Mouse (Mus musculus) thymus, adult 2 months (tissue): ENCODE data around the gene Atmin. TPM values are rescaled to one million over a fixed set of nuclear protein-coding genes. Genes with fewer than 3 reads are reported as not detected.

Experiments
- DNase-seq: peaks from one replicate; pipeline ENCODE4 v3.0.0; 2021
- H3K27ac ChIP-seq: fragments of 200-500 bp; 2 replicates; pipeline ENCODE4 v1.5.1; 2012; ENCODE audit warnings: low read length, control low read depth; ENCODE audit not compliant: control insufficient read depth, insufficient read depth
- H3K27me3 ChIP-seq: fragments of 200-500 bp; 2 replicates; pipeline ENCODE4 v1.6.1; 2012; ENCODE audit warnings: mild to moderate bottlenecking, low read length, moderate library complexity, mixed read lengths; ENCODE audit not compliant: control insufficient read depth, insufficient read depth
- H3K36me3 ChIP-seq: fragments of 200-500 bp; 2 replicates; pipeline ENCODE4 v1.6.1; 2012; ENCODE audit warnings: mild to moderate bottlenecking, low read length, moderate library complexity; ENCODE audit not compliant: control insufficient read depth, insufficient read depth
- H3K4me1 ChIP-seq: fragments of 200-500 bp; replicated peaks from 2 replicates; pipeline ENCODE4 v1.6.1; 2012; ENCODE audit warnings: low read length; ENCODE audit not compliant: control insufficient read depth, insufficient read depth
- H3K4me3 ChIP-seq: fragments of 200-500 bp; 2 replicates; pipeline ENCODE4 v1.5.1; 2012; ENCODE audit warnings: mild to moderate bottlenecking, low read length, control low read depth, moderate library complexity; ENCODE audit not compliant: control insufficient read depth, insufficient read depth
- CTCF ChIP-seq: fragments of 200-500 bp; IDR thresholded peaks from 2 replicates; pipeline ENCODE4 v1.5.1; 2012; ENCODE audit warnings: mild to moderate bottlenecking, control low read depth, low read length, moderate library complexity, borderline replicate concordance; ENCODE audit not compliant: control insufficient read depth, poor library complexity, insufficient read depth; ENCODE audit errors: extremely low read depth
- POLR2A ChIP-seq: fragments of 200-500 bp; IDR thresholded peaks from 2 replicates; pipeline ENCODE4 v1.6.1; 2012; ENCODE audit warnings: mild to moderate bottlenecking, low read length, control low read depth, moderate library complexity; ENCODE audit not compliant: control insufficient read depth, poor library complexity, insufficient read depth; ENCODE audit errors: extremely low read depth
- WGBS: fragments of 180-500 bp; shearing (Covaris S2); methylation state at CpG from one replicate; pipeline ENCODE4 v1.1.7; 2018; 5-methylcytosine and 5-hydroxymethylcytosine counted together
- polyA plus RNA-seq: library from polyadenylated mRNA; depleted of rRNA; stranded (reverse); fragments of >200 nt; gene quantifications from 2 replicates; pipeline ENCODE4 v1.2.3, GENCODE M21; 2012

Gene Atmin
- polyA plus RNA-seq, 1 experiment: 20.8 TPM

DNA sequence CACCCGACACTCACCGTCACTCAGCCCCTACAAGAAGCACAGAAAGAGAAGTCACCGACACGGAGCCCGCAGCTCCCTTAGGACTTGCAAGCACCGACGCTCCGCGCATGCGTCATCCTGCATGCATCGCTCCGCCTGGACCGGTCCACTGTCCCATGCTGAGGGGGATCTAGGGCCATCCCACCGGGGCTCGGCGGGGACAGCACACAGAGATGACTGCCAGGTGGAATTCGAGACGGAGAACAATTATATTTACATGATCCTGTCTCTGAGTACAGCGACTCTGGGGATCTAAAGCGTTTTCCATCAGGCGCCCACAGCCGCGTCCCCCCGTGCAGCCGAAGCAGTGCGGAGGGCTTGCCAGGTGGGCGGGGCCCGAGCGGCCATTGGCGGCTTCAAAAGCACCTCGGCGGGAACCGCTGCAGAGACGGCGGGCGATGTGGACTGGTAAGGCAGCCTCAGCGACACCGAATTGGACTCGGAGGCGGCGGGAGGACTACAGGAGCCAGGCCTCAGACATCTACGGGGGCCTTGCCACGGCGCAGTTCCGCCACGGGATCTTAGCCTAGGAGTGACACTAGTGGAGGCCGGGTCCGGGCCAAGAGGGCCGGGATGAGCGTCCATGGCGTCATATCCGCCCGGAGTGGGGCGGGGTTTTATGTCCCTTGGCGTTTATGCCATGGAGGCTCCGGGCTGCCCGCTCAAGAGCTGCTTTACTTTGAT is 21.7 kb upstream of the Atmin start, which contains the start of the genes Cmc2 and Cenpn:
Cmc2 (minus strand) TSS at position 119 of the 723 bp plus-strand sequence.
Cenpn (plus strand) TSS at position 394 of the 723 bp plus-strand sequence.
- Histone ChIP-seq H3K36me3 (peaks cover under 1% of the 10 kb centered on the region; the same call in 1 of the 2 replicates), H3K4me3 (peak within 1 kb of the TSS; percentile 77), H3K27ac (peak within 1 kb of the TSS; percentile 42), H3K4me1 (peaks cover 18% of the 10 kb centered on the region), H3K27me3 (no peaks in the 10 kb centered on the region)
- WGBS: under 1% methylated on average over 57 of the region's 57 CpGs
- peak; percentile 89 for DNase-seq
- 0 out of 2 replicates have a peak, but pooled peaks have one; percentile 6 for TF ChIP-seq CTCF
- TF ChIP-seq POLR2A: peak; percentile 75; the same call in 1 of the 2 replicates

DNA sequence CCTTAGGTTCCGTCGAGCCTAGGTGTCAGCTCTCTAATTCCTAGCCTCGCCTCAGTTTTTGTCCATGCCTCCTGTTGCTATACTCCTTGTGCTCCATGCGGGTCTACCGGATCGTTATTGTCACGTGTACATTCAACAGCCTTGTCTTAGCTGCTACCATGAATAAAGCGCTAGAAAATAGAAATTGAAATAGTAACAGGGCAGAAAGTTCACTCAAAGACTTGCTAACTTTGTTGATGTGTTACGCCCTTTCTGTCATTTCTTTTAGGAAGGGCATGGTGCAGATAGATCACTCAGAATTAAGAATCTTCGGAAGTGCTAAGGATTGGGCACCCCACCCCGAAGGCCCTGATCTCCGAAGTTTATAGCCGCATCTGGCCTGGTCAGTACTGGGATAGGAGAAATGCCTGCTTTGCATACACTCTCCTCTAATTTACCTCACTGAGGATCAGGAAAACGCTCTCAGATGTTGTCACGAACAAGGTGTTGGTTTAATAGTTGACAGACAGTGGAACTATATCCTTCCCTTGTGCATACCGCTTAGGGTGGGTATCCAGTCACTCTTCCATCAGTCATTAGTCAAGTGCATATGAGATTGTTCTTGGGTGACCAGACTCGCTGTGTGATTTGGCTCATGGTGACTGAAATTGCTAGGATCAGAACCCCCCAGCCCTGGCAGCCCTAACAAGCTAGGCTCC is 21.0 kb upstream of the Atmin start:
- TF ChIP-seq POLR2A: no peak
- no peak for TF ChIP-seq CTCF
- whole genome bisulfite sequencing: 35% methylated on average over 17 of the region's 17 CpGs
- Histone ChIP-seq H3K27ac (no peak overlapping the region), H3K36me3 (peaks cover 8% of the 10 kb centered on the region; the same call in 1 of the 2 replicates), H3K4me1 (peaks cover 18% of the 10 kb centered on the region), H3K4me3 (peak overlapping the region; percentile 77), H3K27me3 (no peaks in the 10 kb centered on the region)
- no peak for DNase-seq

DNA sequence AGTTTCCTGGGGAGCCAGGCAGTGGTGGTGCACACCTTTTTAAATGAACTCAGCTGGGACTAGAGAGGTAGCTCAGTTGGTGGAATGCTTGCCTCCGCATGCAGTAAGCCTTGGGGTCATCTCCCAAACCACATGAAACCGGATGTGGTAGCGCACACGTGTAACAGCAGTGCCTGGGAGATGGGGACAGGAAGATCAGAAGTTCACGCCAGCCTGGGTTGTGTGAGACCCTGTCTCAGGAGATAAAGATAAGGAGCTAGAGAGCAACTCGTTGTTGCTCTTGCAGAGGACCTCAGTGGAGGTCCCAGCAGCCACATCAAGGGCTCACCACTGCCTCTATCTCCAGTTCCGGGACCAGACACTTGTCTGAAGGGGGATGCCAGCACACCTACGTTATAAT is 19.7 kb upstream of the Atmin start:
- DNase-seq: peak; percentile 59
- TF ChIP-seq CTCF (no peak), POLR2A (no peak)
- Histone ChIP-seq H3K36me3 (peaks cover 8% of the 10 kb centered on the region; the same call in 1 of the 2 replicates), H3K27ac (peak overlapping the region; percentile 78), H3K4me3 (no peak overlapping the region), H3K4me1 (peaks cover 18% of the 10 kb centered on the region), H3K27me3 (no peaks in the 10 kb centered on the region)
- 12% methylated on average over 8 of the region's 8 CpGs for WGBS

DNA sequence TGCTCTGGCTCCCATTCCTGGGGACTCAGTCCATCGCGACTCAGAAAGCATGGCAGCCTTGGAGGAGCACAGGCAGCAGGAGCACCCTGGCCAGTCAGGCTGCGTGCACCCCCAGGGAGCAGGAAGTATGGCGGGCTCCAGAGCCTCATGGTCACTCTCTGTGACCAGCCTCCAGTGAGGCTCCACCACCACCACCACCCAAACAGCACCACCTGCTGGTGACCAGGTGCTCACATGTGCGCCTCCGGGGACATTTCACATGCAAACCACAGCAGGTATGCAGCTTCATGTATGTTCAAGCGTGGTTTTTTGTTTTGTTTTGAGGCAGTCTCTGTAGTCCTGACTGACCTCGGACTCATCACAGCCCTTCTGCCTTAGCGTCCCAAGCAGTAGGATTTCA is 15.3 kb upstream of the Atmin start:
- H3K27me3 ChIP-seq: no peaks in the 10 kb centered on the region
- H3K27ac ChIP-seq: no peak overlapping the region
- peaks cover 8% of the 10 kb centered on the region; the same call in 1 of the 2 replicates for H3K36me3 ChIP-seq
- no peak overlapping the region for H3K4me3 ChIP-seq
- DNase-seq: peak; percentile 73
- WGBS: 91% methylated on average over 9 of the region's 9 CpGs
- peaks cover 11% of the 10 kb centered on the region for H3K4me1 ChIP-seq
- TF ChIP-seq CTCF (peak; percentile 91), POLR2A (no peak)

DNA sequence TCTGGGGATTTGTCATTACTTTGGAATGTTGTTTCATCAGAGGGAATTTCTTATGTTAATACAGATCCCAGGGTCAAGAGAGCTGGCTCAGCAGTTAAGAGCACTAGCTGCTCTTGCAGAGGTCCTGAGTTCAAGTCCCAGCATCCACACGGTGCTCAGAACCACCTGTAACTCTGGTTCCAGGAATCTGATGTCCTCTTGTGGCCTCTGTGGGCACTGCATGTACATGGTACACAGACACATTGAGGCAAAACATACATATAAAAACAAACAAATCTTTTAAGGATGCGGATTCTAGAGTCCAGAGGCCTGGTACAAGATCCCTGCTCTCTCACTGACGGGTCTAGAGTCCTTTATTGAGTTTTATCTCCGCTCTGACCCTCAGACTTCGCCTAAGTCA is 14.6 kb upstream of the Atmin start:
- Histone ChIP-seq H3K36me3 (peaks cover 14% of the 10 kb centered on the region; the same call in 1 of the 2 replicates), H3K27me3 (no peaks in the 10 kb centered on the region), H3K4me3 (no peak overlapping the region), H3K27ac (no peak overlapping the region), H3K4me1 (peaks cover 6% of the 10 kb centered on the region)
- TF ChIP-seq CTCF (no peak), POLR2A (no peak)
- WGBS: 94% methylated on average over 5 of the region's 5 CpGs
- no peak for DNase-seq

DNA sequence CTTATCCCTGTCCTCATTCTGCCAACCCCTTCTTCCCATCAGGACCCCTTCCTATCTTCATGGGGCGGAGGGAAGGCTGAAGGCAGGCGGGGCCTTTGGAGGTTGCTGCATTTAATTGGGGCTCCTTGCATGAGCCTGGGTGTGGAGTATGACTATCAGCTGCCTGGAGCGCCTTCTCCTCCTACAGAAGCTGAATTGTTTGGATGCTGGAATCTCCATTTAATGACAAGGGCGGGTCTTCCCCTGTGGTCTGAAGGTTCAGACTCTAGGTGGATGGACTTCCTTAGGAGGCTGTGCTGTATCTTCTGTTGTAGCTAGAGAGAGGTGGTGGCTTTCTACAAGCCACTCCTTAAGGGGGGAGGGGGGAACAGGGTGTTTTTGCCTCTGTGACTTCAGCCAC is 8.2 kb upstream of the Atmin start:
- Histone ChIP-seq H3K4me1 (no peaks in the 10 kb centered on the region), H3K27me3 (no peaks in the 10 kb centered on the region), H3K36me3 (peaks cover 21% of the 10 kb centered on the region), H3K27ac (no peak overlapping the region), H3K4me3 (no peak overlapping the region)
- no peak for DNase-seq
- 96% methylated on average over 4 of the region's 4 CpGs for WGBS
- TF ChIP-seq POLR2A: no peak
- TF ChIP-seq CTCF: no peak
